Mouse (Mus musculus) bone marrow macrophage, adult 2 months (primary cell): ENCODE measurements around the gene Slc8a1. TPM values are rescaled to one million over a fixed set of nuclear protein-coding genes. Genes with fewer than 3 reads are reported as not detected.
A peak's percentile ranks its signal among the peaks of the same experiment; 100 is the strongest.

Experiments
- H3K27ac ChIP-seq: 2 replicates; pipeline ENCODE4 v1.5.1; 2012; ENCODE audit warnings: low read depth, low read length; ENCODE audit not compliant: insufficient read depth
- H3K4me1 ChIP-seq: 2 replicates; pipeline ENCODE4 v1.6.1; 2012; ENCODE audit warnings: low read length; ENCODE audit not compliant: control insufficient read depth, insufficient read depth
- H3K4me3 ChIP-seq: 2 replicates; pipeline ENCODE4 v1.5.1; 2012; ENCODE audit warnings: mild to moderate bottlenecking, low read length, moderate library complexity; ENCODE audit not compliant: insufficient read depth
- CTCF ChIP-seq: IDR thresholded peaks from 2 replicates; pipeline ENCODE4 v1.5.1; 2012; ENCODE audit warnings: low read depth, mild to moderate bottlenecking, low read length, moderate library complexity
- POLR2A ChIP-seq: IDR thresholded peaks from 2 replicates; pipeline ENCODE4 v1.6.1; 2012; ENCODE audit warnings: mild to moderate bottlenecking, low read depth, low read length, borderline replicate concordance
- polyA plus RNA-seq: library from polyadenylated mRNA; stranded (reverse); fragments of >200 nt; gene quantifications from 2 replicates; pipeline ENCODE4 v1.2.4, GENCODE M21; 2012; ENCODE audit not compliant: missing spikeins, insufficient read depth, insufficient read length

Gene Slc8a1
- polyA plus RNA-seq, 1 experiment = 46.2 TPM

DNA sequence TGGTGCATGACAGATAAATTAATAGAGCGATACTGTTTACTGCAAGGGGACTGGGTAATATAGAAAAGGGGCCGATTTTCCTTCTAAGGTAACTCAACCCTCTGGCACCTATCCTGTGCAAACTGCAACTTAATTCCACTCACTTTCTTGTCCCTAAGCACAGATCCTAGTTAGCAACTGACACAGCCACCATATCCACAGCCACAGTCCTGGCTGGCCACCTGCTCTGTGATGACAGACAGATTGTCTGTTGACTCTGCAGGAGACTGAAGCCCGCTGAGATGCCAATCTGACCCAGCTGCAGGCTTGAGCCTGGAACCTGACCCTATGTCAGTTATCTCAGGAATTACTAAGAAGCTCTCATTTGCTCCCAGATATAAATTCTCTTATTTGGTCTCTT, 62.0 kb downstream of the Slc8a1 start:
- no peaks in the 10 kb centered on the region for H3K4me1 ChIP-seq
- TF ChIP-seq POLR2A (no peak), CTCF (no peak)
- no peak overlapping the region for H3K4me3 ChIP-seq
- H3K27ac ChIP-seq = no peak overlapping the region

DNA sequence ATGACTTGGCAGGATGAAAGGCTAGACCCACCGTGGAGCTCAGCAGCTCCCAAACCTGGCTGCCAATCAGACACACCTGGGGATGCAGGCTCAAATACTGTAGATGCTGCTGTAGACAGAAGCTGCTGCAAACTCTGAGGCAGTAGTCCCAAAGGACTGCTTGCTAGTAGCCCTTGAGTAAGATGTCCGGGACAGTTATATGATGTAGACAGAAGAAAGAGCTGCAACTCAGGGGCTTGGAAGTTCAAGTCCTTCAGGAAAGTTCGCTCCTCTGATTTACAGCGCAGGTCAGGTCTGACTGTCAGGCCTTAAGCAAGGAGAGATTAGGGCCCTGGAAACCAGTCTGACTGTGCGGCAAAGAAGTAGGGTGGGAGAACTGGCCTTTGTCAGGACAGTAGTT, 66.9 kb downstream of the Slc8a1 start:
- Histone ChIP-seq H3K4me1 (peaks cover 16% of the 10 kb centered on the region), H3K4me3 (no peak overlapping the region), H3K27ac (no peak overlapping the region)
- TF ChIP-seq POLR2A (no peak), CTCF (no peak)

DNA sequence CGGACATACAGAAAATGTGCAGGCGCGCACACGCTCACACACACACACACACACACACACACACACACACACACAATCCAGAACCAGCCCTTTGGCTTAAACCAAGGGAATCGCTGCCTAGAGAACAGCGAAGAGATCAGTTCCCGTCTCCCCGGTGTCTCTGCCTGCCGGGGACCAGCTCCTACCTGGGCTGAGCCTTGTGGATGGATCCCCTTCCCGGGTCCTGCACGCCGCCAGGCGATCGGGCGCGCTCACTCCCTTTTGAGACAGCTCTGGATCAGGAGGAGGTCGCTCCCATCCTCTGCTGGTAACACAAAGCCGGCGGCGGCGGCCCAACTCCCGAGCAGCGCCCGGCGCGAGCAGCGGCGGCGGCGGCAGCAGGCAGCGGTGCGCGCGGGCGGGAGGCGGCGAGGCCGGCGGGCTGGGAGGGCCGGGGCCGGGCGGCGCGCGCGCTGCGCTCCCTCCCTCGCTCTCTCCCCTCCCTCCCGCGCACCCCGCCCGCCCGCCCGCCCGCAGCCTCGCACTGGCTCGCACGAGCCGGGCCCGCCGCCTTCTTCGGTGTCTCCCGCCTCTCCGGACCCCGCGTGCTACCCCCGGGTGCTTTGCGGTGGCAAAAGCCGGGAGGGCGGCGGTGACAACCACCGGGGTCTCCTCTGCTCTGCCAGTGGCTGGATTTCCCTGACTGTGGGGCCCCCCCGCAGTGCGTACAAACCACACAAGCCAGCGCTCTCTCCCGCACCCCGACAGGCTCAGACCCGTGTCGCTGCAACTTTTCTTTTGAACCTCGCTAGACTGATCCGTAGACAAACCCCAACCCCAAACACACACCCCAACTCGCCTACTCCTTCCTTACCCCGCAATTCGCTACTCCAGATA, 68.1 kb downstream of the Slc8a1 start:
- Histone ChIP-seq H3K4me1 (peaks cover 21% of the 10 kb centered on the region), H3K27ac (peak overlapping the region; percentile 64; the same call in 1 of the 2 replicates), H3K4me3 (peak overlapping the region; percentile 69)
- TF ChIP-seq POLR2A (no peak), CTCF (no peak)

DNA sequence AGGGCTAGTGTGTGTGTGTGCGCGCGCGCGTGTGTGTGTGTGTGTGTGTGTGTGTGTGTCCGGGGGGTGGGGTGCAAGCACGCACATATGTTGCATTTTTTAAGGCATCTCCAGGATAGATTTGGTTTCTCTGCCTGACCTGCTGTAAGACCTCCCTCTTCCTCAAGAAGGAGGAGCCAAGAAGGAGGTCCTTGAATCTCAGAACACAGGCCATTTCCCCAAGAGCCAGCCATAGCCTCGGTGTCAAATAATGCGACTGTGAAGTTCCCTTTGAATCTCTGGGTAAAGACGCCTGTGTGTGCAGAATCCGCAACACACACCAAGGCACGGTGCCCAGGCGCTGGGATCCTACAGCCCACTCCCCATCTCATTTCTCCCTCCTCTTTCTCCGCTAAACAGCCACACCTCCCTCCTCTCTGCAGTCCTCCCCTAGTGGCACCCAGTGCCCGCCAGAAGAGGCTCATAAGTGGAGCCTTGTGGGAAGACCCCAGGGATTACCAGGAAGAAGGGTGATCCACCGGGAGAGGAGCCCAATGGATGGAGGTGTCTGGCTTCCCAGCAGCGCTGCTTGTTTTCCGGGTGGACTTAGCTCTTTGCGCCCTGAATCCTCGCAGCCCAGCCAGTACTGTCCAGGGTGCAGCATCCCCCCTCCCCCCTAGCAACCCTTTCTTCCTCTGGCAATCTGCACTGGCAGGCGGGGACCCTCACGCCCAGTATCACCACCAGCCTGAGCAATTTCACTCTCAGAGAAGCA, 68.9 kb downstream of the Slc8a1 start:
- peak overlapping the region; percentile 73 for H3K27ac ChIP-seq
- peak overlapping the region; percentile 69 for H3K4me3 ChIP-seq

DNA sequence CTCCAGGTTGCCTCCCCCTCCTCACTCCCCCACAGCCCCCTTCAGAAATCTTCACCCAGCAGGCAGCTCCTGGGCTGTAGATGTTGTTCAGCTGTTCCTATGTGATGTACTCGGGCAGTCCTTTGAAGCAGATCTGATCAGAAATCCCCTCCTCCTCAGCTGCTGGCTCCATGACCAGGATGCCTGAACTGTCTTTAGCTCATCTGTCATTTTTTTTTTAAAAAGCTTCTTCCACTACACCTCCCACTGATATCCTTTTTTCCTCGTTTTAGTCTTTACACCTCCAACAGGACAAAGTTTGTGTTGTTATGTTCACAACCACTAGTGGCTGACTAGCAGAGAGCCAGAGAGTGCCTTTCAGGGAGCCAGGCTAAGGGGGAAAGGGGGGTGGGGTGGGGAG, 69.7 kb downstream of the Slc8a1 start:
- peak overlapping the region; percentile 73 for H3K27ac ChIP-seq
- H3K4me1 ChIP-seq = peaks cover 31% of the 10 kb centered on the region
- TF ChIP-seq CTCF = no peak
- TF ChIP-seq POLR2A = no peak
- peak overlapping the region; percentile 69 for H3K4me3 ChIP-seq

More for the DNA sequence above, 68.9 kb downstream of the Slc8a1 start:
- no peak for TF ChIP-seq POLR2A
- no peak for TF ChIP-seq CTCF
- peaks cover 27% of the 10 kb centered on the region for H3K4me1 ChIP-seq

DNA sequence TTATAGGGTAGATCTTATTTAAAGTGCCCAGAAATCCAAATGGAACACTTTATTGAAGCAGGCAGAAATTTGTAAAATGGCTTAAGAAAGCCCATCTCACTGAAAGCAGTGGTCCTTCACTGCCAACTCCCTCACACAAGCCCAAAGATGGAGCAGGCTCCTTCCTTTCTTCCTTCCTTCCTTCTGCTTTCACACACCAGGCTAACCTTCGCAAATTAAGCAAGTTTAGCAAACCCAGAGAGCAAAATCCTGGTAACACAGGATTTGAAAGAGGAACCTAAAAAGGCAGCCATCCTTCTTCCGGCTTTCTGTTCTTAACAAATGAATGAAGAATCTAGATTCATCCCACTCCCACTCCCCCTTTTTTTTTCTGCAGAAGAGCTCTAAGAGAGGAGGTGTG, 70.2 kb downstream of the Slc8a1 start:
- Histone ChIP-seq H3K4me3 (peak overlapping the region; percentile 69), H3K27ac (peak overlapping the region; percentile 73), H3K4me1 (peaks cover 31% of the 10 kb centered on the region)
- TF ChIP-seq POLR2A = no peak
- TF ChIP-seq CTCF = no peak

DNA sequence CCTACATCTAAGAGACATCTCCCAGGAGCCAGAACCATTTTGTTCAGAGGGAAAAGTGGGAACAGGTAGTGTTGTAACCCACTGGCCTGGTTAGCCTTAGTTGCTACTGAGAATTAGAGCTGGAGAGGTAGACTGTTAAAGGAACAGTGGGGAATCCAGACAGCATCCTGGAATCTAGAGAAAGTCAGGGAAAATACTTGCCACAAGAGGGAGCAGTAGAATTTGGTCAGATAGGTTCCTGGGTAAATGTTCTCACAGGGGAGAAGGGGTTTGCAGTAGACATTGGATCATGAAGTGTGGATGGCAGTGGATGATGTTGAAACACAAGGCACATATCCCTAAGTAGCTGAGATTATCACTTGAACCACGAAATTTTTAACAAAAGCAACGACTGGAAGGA, 71.6 kb downstream of the Slc8a1 start:
- H3K4me1 ChIP-seq = peaks cover 31% of the 10 kb centered on the region
- no peak overlapping the region for H3K4me3 ChIP-seq
- TF ChIP-seq POLR2A = no peak
- no peak for TF ChIP-seq CTCF
- no peak overlapping the region for H3K27ac ChIP-seq

DNA sequence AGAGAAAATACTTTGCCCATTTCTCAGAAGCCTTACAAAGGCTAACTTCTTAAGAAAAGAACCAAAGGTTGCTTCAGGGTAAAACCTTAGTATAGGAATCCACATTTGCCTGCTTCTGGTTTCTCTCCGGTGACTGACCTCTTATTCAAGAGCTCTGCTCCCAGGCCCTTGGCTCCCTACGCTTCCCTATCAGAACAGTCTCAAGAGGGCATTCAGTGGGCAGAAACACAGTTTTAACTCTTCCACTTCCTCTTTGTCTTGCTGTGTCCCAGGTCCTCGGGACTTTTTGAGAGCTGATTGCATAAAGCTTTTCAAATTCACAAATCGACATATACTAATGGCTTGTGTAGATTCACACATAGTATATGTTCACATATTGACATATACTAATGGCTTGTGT, 73.3 kb downstream of the Slc8a1 start:
- no peak overlapping the region for H3K4me3 ChIP-seq
- no peak overlapping the region for H3K27ac ChIP-seq
- no peak for TF ChIP-seq CTCF
- no peak for TF ChIP-seq POLR2A

DNA sequence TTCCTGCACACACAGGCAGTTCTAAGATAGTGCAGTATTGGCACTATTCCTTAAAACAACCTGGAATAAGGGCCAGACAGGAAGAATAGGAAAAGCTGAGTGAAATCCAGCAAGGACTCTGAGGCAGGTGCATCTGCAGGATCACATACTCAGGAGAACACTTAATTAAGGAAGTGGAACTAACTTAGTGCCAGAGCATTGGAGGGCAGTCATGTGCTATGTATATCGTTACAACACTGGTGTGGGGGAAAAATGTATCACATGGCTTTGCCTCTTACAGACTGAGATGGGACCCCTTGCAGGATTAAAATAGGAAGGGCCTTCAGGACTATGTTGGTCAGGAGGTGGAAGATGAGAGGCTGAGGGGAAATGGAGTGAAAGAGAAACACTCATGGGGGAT, 80.3 kb downstream of the Slc8a1 start:
- Histone ChIP-seq H3K4me1 (peaks cover 10% of the 10 kb centered on the region), H3K27ac (no peak overlapping the region), H3K4me3 (no peak overlapping the region)
- no peak for TF ChIP-seq POLR2A
- no peak for TF ChIP-seq CTCF

More for the DNA sequence above, 73.3 kb downstream of the Slc8a1 start:
- H3K4me1 ChIP-seq = peaks cover 31% of the 10 kb centered on the region

DNA sequence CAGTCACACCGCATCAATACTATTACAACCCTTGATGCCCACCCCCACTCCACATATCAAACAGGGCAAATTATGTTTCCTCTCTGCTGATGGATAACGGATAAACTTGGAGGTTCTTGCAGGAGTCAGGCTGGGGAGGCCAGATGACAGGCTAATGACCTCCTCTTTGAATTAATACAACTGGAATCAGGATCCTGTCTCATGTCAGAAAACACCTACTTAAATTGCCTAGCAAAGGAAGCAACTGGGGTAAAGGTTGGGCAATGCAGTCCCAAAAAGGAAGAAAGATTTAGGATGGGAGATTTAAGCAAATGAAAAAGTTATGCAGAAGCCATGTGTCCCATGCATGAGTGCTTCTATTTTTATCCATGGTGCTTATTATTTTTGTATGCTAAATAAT, 83.6 kb downstream of the Slc8a1 start:
- Histone ChIP-seq H3K4me1 (peaks cover 15% of the 10 kb centered on the region), H3K27ac (no peak overlapping the region), H3K4me3 (no peak overlapping the region)
- TF ChIP-seq POLR2A (no peak), CTCF (no peak)
